Mouse (Mus musculus): ENCODE measurements around the gene S100a16.
A peak's percentile ranks its signal among the peaks of the same experiment; 100 is the strongest.

The S100a16 gene

DNA sequence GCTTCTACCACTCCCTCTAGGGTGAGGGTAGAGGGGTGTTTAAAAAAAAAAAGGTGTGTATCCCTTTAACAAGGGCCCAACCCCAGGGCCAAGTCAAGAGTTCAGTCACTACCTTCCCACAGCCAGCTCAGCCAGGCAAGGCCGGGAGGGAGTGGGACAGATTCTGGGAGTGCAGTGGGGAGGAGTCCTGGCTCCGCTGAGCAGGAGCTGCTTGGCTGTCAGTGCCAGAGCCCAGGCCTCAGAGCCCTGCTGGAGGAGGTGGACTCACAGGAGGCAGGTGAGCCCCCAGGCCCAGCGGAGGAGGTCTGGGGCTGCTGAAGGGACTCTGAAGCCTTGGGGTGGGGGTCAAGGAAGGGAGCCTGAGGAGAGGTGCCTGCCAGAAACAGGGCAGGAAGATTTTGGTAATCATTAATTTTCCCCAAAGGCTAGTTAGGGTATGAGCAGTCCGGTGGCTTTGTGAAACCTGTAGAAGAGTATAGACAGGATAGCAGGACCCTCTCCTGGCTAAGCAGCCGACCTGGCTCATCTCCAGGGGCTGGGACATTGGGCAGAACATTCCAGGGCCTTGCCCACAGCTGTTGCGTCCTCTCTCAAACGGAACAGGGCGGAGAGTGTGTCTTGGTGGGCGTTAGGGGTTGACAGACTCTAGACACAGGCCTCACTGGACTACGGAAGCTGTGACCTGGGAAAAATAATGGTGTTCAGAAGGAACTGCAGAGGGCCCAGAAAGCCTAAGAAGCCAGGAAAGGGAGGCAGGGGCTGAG, at the start of gene S100a16:
S100a16 (plus strand) TSS at position 114 of the 764 bp plus-strand sequence.
- DNase-seq (ENCODE audit: low read depth, low spot score) = no peak

DNA sequence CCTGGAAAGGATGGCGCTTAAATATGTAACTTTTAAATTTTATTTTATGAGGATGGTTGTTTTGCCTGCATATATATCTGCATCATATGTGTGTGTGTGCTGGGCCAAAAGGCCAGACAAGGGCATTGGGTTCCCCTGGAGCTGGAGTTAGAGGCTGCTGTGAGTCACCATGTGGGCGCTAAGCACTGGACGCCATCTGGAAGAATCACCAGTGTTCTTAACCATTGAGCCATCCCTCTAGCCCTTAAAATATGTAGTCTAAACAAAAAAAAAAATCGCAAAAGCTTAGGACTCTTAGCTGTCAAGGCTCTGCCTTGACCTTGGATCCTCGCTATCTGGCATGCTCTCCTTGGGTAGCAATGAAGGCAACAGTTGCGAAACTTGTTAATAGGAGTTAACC, 48.5 kb upstream of the S100a16 start:
- DNase-seq (ENCODE audit: low read depth, low spot score) = no peak

DNA sequence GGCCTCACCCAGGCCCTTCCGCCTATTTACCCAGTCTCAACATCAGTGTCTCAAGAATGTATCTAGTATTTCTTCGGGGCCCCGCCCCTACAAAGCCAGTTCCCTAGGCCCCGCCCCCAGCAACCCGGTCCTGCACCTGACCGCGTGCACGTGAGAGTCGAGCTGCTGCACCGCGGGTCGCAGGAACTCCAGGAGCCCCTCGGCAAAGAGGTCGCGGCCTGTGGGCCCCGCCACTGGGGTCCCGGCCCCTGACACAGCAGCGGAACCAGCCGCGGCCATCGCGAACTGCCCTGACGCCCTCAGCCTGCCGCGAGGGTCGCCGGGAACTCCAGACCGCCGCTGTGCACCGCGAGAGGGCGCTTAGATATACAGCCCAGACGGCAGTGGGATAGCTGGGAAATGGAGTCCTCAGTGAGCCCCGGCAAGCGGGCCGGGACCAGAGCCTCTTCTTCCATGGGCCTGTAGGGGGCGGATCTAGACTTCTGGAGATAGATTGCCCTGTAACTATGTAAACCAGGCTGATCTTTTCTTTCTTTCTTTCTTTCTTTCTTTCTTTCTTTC, 46.3 kb upstream of the S100a16 start, which contains the start of gene Snapin:
Snapin (minus strand) TSS at position 338 of the 561 bp plus-strand sequence.
- peak; percentile 96 for DNase-seq (ENCODE audit: low read depth, low spot score)

DNA sequence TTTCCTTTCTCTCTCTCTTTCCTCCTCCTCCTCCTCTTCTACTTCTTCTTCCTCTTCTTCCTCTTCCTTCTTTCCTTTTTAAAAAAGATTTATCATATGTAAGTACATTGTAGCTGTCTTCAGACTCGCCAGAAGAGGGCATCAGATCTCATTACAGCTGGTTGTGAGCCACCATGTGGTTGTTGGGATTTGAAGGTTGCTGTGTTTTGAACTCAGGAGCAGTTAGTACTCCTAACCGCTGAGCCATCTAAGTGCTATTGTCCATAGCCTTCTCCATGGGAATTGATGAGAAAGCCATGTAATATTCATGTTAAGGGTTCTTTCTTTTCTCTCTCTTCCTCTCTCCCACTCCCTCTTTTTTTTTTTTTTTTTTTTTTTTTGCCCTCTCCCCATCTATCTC, 45.7 kb upstream of the S100a16 start:
- peak; percentile 77 for DNase-seq (ENCODE audit: low read depth, low spot score)

DNA sequence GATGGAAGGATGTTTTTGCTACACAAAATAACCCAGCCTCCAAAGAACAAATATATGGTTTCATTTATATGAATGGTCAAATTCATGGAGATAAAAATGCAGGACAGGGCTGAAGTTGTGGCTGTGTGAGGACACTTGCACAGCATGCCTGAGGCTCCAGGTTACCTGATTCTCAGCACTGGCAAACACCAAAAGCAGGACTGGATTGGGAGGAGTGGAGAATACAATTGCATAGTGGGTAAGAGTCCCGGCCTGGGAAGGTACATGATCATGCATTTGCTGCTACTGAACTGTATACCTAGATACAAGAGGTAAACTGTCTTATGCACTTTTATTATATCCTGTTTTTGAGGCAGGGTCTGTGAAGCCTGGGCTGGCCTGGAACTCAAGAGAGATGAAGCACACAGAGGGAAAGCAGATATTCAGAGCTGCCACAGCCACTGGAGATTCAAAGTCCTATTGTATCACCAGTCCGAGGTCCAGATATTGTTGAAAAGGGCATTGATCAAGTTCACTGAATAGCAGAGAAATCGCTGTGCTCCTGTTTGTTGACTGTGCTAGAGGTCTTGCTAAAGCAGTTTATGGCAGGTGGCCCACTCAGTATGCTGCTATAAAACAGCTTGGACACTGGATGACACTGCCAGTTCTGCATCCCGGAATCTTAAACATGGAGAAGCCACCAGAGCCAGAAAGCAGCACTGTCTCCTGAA, 43.1 kb upstream of the S100a16 start:
- no peak for DNase-seq (ENCODE audit: low read depth, low spot score)

DNA sequence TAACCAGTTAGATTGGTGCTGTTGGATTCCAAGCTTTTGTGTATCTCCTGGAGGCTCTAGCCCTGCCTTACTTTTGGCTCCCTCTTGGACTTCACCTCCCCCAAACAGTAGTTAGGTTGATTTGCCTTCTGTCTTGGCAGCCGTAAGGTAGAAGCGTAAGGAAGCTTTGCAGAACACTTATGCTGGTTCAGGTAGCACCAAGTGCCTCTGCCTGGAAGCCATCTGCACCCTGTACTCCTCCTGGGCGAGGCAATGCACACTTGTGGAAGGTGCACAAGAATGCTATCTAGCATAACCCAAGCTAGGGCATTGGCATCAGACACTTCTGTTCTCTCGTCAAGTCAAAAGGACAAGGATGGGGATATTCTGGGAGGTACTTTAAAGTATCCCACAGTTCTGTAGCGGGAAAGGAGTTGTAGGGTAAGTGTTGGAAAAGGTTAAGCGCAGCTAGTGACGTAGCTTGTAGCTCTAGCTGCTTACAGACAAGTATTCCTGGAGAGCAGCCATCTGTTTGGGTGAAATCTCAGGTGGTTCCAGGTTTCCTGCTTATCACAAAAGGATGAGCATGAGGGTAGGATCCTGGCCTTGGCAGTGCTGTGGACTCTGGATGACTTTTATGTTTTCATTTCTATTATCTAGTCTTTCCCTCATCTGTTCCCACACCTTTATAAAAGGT, 41.1 kb upstream of the S100a16 start:
- DNase-seq (ENCODE audit: low read depth, low spot score) = no peak

DNA sequence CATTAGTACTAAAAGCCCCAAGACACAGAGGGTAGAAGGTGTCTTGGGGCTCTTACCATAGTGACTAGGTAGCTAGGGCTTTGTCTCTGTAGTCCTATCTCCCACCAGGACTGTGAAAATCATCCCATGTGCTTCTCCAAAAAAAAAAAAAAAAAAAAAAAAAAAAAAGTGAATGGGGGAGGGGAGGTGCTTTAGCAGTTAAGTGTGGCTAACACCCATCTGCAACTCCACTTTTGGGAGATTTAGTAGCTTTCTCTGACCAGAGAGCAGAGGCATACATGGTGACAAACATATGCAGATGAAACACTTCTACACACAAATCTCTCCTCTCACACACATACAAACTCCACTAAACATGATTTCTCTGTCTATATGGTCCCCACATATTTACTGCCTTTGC, 39.5 kb upstream of the S100a16 start:
- no peak for DNase-seq (ENCODE audit: low read depth, low spot score)

DNA sequence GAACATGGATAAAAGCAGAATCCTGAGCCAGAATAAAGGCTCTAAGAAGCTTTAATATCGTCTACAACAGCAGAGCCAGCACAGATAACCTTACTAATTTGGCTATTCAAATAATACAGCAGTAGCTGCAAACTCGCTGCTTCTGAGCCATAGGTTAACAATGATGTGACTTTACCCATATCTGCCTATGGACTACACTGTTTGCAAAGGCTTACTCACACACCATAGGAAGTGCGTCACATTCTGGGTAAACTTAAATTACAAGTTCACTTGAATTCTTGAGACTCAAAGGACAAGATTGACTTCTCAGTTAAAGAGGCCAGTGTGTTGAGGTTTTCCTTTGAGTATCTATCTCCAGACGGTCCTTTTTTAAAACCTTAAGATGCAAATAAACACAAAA, 33.6 kb upstream of the S100a16 start:
- DNase-seq (ENCODE audit: low read depth, low spot score) = no peak

DNA sequence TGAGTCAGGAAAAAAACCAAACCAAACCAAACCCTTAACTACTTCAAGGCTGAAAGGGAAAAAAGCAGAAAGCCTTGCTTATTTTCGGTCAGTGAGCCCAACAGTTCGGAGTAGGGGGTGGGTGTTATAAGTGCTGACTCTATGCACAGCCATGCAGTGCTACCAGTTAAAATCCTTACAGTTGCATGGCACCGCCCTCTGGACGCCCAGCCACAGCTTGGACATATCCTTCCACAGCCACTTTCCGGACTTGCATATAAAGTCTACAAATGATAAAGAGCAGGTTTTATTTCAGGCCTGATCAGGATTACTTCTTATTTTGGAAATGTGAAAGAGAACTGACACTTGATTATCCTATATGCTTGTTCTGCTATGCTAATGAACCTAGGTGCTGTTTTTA, 31.8 kb upstream of the S100a16 start:
- no peak for DNase-seq (ENCODE audit: low read depth, low spot score)

DNA sequence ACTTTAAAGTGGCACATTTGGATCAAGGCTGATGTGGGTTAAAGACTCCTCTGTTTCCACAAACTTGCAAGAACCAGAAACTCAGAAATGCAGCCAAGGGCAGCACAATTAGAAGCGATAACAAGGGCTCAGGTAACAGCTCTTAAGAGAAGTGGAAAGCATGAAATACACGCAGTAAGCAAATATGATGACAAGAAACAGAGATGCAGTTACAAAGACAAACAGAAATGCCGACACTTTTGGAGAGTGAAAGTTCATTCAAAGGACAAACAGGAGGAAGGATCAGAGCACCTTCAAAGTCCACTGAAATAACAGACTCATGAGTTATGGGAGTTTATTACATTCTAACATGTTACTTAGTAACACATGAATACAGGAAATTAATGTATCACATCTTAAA, 30.7 kb upstream of the S100a16 start:
- no peak for DNase-seq (ENCODE audit: low read depth, low spot score)

DNA sequence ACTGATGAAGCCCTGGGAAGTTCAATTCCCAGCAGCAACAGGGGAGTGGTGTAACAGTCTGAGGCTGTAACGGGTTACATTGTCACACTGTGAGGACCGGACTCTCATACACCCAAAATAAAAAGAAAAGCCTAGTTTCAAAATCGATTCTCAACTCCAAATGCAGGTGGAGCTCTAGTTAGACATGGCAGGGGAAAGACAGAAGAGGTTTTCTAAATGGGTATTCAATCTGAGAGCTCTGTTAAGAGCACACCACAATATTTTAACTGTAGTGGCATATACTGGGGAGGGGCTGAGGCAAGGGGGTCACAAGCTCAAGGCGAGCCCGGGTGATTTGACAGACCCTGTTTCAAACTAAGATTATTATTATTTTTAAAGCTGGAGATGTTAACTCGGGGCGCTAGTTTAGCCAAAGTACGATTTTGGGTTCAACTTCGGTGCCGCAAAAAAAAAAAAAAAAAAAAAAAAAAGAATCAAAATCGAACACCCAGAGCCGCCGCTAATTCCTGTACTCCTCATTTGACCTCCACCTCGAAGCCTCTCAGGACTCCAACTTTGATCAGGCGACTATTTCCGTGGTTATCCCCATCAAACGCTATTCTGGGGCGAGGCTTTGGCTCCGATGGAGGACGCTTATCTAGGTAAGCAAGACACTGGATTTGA, 28.6 kb upstream of the S100a16 start:
- peak; percentile 27 for DNase-seq (ENCODE audit: low read depth, low spot score)

DNA sequence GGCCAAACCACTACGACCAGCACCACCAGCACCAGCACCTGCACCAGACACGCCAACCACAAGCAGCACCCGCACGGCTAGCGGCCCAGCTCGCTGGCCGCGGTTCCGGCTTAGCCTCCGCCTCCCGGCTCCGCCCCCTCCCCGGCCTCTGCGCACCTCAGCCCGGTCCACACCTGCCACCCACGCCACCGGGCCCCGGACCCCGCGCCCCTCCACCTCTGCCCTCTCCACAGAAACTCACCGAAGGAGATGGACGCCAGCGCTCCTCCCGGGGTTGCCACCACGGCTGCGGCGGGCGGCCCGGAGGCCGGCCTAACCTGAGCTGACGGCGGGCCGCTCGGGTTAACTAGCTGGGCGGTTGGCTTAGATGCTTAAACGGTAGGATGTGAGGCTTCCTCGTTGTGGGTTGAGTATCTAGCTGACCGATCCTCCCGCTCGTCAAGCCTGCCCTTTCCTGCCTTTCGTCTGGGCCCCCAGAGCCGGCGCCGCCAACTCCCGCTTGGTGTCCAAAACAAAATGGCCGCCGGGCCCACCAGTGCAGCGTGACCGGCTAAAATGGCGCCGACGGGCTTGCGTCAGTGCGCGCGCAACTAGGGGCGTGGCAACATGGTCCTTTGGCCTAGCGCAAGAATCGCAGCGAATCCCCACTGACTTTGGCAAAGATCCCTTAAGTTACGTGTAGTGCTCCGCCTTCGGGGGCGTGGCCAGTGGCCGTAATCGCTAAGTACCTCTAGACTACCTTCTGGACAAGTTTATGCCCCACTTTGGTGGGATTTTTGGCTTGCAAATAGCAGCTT, 27.9 kb upstream of the S100a16 start, which contains the start of gene Chtop:
Chtop (minus strand) TSS at position 549 of the 797 bp plus-strand sequence.
- peak; percentile 99 for DNase-seq (ENCODE audit: low read depth, low spot score)

DNA sequence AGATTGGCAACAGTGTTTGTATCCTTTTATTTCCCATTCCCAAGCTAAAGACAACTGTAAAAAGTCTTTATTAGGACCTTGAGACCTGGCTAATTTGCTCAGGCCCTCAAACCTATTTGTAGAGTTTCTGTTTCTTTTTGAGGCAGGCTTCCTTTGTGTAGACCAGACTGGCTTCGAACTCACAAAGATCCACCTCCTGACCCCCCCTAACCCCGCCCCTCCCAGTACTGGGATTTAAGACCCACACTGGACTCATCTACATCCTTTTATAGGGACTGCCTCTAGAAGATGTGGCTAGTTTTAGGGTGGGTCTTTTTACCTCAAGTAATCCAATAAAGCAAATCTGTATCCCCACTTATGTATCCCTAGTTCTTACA, 27.3 kb upstream of the S100a16 start:
- DNase-seq (ENCODE audit: low read depth, low spot score) = no peak

DNA sequence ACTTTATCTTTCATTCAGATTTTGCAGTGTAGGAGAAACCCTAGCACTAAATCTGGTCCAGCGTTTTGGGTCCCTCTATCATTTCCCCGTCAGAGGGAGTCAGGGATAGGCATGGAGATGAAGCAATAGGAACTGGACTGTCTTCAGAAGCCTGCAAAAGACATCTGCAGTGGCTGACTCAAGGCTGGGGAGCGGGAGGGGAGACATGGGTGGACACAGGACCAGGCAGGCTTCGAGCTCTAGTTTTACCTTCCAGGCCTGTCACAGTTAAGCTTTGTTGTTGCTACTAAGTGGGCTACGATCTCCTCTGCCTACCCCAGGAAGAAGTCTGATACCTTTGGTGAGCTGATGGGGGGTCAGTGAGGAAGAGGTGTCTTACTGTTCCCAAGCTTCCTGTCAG, 24.8 kb upstream of the S100a16 start:
- no peak for DNase-seq (ENCODE audit: low read depth, low spot score)

DNA sequence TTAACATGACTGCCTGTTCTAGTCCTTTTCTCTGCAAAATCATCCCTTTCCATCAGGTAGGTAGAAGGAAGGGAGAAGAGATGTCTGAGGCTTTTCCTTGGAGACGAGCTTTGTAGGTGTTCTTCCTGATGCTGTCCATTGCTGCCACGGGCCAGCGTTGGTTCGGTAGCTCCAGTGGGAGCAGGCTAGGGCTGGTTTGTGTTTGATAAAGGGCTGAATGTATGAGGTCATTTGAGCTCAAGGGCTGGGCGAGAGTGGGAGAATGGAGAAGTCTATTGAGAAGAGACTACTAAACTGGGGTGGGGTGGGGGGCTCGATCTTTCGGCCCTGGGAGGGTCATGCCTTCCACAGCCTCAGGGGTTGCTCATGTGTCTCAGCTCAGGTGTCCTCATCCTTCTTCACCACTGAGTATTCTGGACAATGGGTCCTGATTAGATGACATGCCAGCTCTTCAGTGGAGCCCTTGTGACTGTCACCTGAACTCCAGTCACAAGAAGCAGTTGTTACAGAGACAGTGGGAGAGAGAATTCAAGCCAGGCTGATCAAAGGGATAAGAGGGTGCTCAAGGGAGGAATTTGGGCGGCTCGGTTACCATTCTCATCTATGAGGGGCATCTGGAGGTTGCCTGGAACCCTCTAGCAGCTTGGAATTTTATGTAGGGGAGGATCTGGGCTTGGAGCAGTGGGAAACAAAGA, 24.0 kb upstream of the S100a16 start:
- DNase-seq (ENCODE audit: low read depth, low spot score) = no peak

DNA sequence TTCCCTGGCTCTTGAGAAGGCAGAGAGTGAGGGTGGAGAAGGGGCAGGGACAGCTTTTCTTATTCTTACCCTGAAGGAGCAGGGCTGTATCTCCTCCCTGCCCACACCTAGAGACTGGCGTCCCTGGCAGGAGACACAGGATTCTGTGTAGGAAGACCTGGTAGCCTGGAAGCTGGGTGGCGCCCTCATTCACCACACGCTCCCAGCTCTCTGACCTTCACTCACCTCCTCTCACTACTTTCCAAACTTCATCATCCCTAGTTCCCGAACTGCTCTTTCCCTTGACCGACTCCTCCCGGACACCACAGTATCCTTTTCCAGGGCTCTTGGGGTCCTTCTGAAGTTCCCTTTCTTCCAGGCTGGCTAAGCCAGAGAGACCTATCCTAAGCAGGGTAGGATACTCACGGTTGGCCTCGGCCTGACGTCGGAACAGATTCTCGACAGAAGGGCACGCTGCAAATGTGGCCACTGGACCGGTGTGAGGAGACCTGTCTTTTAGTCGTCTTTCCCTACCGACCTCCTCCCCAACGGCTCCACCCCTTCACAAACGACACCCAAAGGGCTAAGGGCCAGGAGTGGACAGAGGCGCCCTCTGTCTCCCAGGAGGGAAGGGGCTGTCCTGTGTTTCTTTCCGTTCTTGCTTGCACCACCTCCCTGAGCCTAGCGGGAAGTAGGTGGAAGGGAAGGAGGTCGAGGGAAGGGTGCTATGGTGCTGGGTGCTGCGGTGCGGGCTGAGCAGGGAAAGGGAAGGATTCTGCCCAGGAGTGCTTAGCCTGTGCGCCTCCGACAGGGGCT, 23.1 kb upstream of the S100a16 start, which contains the start of the genes S100a1 and S100a13:
S100a1 (minus strand) TSS at position 597 of the 795 bp plus-strand sequence.
S100a13 (plus strand) TSS at position 640 of the 795 bp plus-strand sequence.
- peak; percentile 37 for DNase-seq (ENCODE audit: low read depth, low spot score)

DNA sequence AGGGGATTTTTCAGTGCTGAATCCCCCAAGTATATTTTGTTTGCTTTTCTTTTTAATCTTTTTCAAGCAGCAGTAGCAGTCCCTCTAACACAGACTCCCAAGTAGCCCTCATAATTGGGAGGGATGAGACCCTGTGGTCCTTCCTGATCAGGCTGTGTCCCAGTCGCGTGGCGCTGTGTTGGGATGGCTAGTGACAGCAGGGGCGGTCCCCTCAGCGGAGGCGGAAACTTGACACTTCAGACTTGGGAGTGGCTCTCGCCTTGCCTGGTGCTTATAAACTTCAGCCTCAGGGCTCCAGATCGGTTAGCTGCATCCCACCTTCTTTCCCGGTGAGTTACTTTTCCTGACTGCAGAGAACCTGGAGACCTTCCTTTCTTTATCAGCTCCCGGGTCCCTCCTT, 22.4 kb upstream of the S100a16 start:
- peak; percentile 65 for DNase-seq (ENCODE audit: low read depth, low spot score)

DNA sequence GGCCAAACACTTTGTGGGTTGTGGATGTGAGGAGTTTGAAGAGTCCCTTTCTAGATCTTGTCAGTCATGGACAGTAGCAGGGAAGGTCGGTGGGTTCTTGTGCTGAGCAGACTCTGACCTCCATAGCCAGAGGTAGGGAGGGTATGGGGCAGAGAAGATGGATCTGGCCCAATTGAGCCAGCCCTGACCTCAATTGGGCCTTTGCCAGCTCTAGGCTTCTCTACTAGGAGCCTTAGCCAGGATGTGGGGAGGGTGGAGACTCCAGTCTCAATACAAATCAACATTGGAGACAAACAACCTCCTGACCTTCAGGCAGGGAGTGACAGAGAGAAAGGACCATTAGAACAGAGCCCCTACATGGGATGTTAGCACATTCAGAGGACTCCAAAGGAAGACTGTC, 21.8 kb upstream of the S100a16 start:
- peak; percentile 29 for DNase-seq (ENCODE audit: low read depth, low spot score)

DNA sequence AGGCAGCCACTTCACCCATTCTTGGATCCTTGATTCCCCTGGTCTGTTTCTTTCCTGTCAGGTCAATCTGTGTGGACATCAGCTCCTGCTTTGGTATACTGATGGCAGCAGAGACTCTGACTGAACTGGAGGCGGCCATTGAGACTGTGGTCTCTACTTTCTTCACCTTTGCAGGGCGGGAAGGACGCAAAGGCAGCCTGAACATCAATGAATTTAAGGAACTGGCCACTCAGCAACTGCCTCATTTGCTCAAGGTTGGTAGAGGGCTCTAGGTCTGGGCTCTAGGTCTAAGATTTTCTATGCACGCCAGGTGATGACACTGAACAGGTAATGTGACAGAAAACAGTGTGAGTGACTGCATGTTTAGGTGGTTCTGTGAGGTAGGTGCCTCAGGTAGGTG, 21.3 kb upstream of the S100a16 start:
- no peak for DNase-seq (ENCODE audit: low read depth, low spot score)
